Mouse (Mus musculus) kidney, adult 2 months (tissue): ENCODE results near the gene Ifng.

Source experiments
- CTCF ChIP-seq: fragments of 200-500 bp; conservative IDR thresholded peaks from 2 replicates; pipeline ENCODE4 v1.5.1; 2011; ENCODE audit warnings: low read depth, mild to moderate bottlenecking, control low read depth, low read length, moderate library complexity, mixed read lengths; ENCODE audit not compliant: insufficient read depth, insufficient read length
- POLR2A ChIP-seq: fragments of 200-500 bp; IDR thresholded peaks from one replicate; pipeline ENCODE4 v1.6.1; 2011; ENCODE audit warnings: low read depth, low read length, control low read depth

GRCm38 (mm10) chr10:118461126-118461767, 20.4 kb downstream of the Ifng start:
- TF ChIP-seq POLR2A: no peak
- no peak for TF ChIP-seq CTCF
